Mouse (Mus musculus) heart, postnatal 10 days (tissue): ENCODE data around the gene C6. TPM values are rescaled to one million over a fixed set of nuclear protein-coding genes. Genes with fewer than 3 reads are reported as not detected.

ENCODE experiments used
- total RNA-seq, 2 experiments: library from RNA; stranded (reverse); gene quantifications; 2 replicates each; pipeline ENCODE4 v1.2.3; 2021

C6 gene
- total RNA-seq, 2 experiments from 2014 or later, result not detected

Other genes with a start within 250 kb of the C6 start
- not detected for gene Mroh2b, start 171.6 kb downstream of the C6 start, total RNA-seq